Mouse (Mus musculus): ENCODE results near the gene Cntn1. TPM values are rescaled to one million over a fixed set of nuclear protein-coding genes. Genes with fewer than 3 reads are reported as not detected.

Cntn1 gene
- polyA plus RNA-seq, 1 experiment from 2014 or later: 5.6 TPM

GRCm38 (mm10) chr15:92160855-92161162 is 109.8 kb downstream of the Cntn1 start:
- Histone ChIP-seq H3K9me3 (ENCODE audit: control insufficient read depth, low read length) (no peaks in the 10 kb centered on the region), H3K4me1 (ENCODE audit: control insufficient read depth, insufficient read depth, low read length) (no peaks in the 10 kb centered on the region), H3K27ac (replicated peaks; ENCODE audit: low read depth, low read length) (no peak overlapping the region), H3K9ac (ENCODE audit: low read depth, low read length) (no peak overlapping the region), H3K36me3 (ENCODE audit: control insufficient read depth, insufficient read depth, low read length) (no peaks in the 10 kb centered on the region), H3K4me3 (ENCODE audit: low read depth, low read length) (no peak overlapping the region), H3K4me2 (ENCODE audit: low read depth, low read length) (no peak overlapping the region; the same call in 1 of the 2 replicates), H3K27me3 (replicated peaks; ENCODE audit: control insufficient read depth, insufficient read depth, low read length) (no peaks in the 10 kb centered on the region; the same call in 1 of the 2 replicates)
- DNase-seq (ENCODE audit: low spot score): no peak
- no peak for ATAC-seq (ENCODE audit: low read depth)
- WGBS: 60% methylated on average over 10 of the region's 10 CpGs

GRCm38 (mm10) chr15:92161163-92162025 is 110.4 kb downstream of the Cntn1 start:
- Histone ChIP-seq H3K4me1 (ENCODE audit: control insufficient read depth, insufficient read depth, low read length) (no peaks in the 10 kb centered on the region), H3K36me3 (ENCODE audit: control insufficient read depth, insufficient read depth, low read length) (no peaks in the 10 kb centered on the region), H3K4me3 (ENCODE audit: low read depth, low read length) (peak overlapping the region; percentile 6; the same call in 1 of the 2 replicates), H3K27ac (replicated peaks; ENCODE audit: low read depth, low read length) (no peak overlapping the region), H3K9me3 (ENCODE audit: control insufficient read depth, low read length) (no peaks in the 10 kb centered on the region), H3K9ac (ENCODE audit: low read depth, low read length) (no peak overlapping the region), H3K27me3 (replicated peaks; ENCODE audit: control insufficient read depth, insufficient read depth, low read length) (no peaks in the 10 kb centered on the region; the same call in 1 of the 2 replicates), H3K4me2 (ENCODE audit: low read depth, low read length) (peak overlapping the region; percentile 31; the same call in 1 of the 2 replicates)
- no peak for DNase-seq (ENCODE audit: low spot score)
- 40% methylated on average over 20 of the region's 20 CpGs for WGBS
- no peak; the same call in 1 of the 2 replicates for ATAC-seq (ENCODE audit: low read depth)

GRCm38 (mm10) chr15:92162835-92163234 is 111.9 kb downstream of the Cntn1 start:
- no peaks in the 10 kb centered on the region for H3K9me3 ChIP-seq (ENCODE audit: control insufficient read depth, low read length)
- no peaks in the 10 kb centered on the region for H3K4me1 ChIP-seq (ENCODE audit: control insufficient read depth, insufficient read depth, low read length)
- WGBS: 67% methylated on average over 4 of the region's 4 CpGs
- no peak for ATAC-seq (ENCODE audit: low read depth)
- no peaks in the 10 kb centered on the region; the same call in 1 of the 2 replicates for H3K27me3 ChIP-seq (replicated peaks; ENCODE audit: control insufficient read depth, insufficient read depth, low read length)
- no peak overlapping the region for H3K9ac ChIP-seq (ENCODE audit: low read depth, low read length)
- H3K4me2 ChIP-seq (ENCODE audit: low read depth, low read length): no peak overlapping the region
- H3K27ac ChIP-seq (replicated peaks; ENCODE audit: low read depth, low read length): no peak overlapping the region
- DNase-seq (ENCODE audit: low spot score): no peak
- H3K4me3 ChIP-seq (ENCODE audit: low read depth, low read length): no peak overlapping the region
- H3K36me3 ChIP-seq (ENCODE audit: control insufficient read depth, insufficient read depth, low read length): no peaks in the 10 kb centered on the region

- ATAC-seq (ENCODE audit: low read depth) (no peak), DNase-seq (ENCODE audit: low spot score) (no peak)
- Histone ChIP-seq H3K4me3 (ENCODE audit: low read depth, low read length) (no peak overlapping the region), H3K9me3 (ENCODE audit: control insufficient read depth, low read length) (no peaks in the 10 kb centered on the region), H3K27me3 (replicated peaks; ENCODE audit: control insufficient read depth, insufficient read depth, low read length) (no peaks in the 10 kb centered on the region; the same call in 1 of the 2 replicates), H3K4me2 (ENCODE audit: low read depth, low read length) (no peak overlapping the region), H3K4me1 (ENCODE audit: control insufficient read depth, insufficient read depth, low read length) (no peaks in the 10 kb centered on the region), H3K36me3 (ENCODE audit: control insufficient read depth, insufficient read depth, low read length) (no peaks in the 10 kb centered on the region), H3K27ac (replicated peaks; ENCODE audit: low read depth, low read length) (no peak overlapping the region), H3K9ac (ENCODE audit: low read depth, low read length) (no peak overlapping the region)
- WGBS: 75% methylated on average over 3 of the region's 3 CpGs
These were observed 113.2 kb downstream of the Cntn1 start for GRCm38 (mm10) chr15:92164127-92164526.

GRCm38 (mm10) chr15:92166266-92166665 is 115.3 kb downstream of the Cntn1 start:
- H3K4me1 ChIP-seq (ENCODE audit: control insufficient read depth, insufficient read depth, low read length): no peaks in the 10 kb centered on the region
- H3K4me3 ChIP-seq (ENCODE audit: low read depth, low read length): no peak overlapping the region
- no peaks in the 10 kb centered on the region for H3K36me3 ChIP-seq (ENCODE audit: control insufficient read depth, insufficient read depth, low read length)
- DNase-seq (ENCODE audit: low spot score) (no peak), ATAC-seq (ENCODE audit: low read depth) (no peak)
- no peak overlapping the region for H3K27ac ChIP-seq (replicated peaks; ENCODE audit: low read depth, low read length)
- H3K4me2 ChIP-seq (ENCODE audit: low read depth, low read length): no peak overlapping the region
- no peaks in the 10 kb centered on the region for H3K9me3 ChIP-seq (ENCODE audit: control insufficient read depth, low read length)
- no peak overlapping the region for H3K9ac ChIP-seq (ENCODE audit: low read depth, low read length)
- 88% methylated on average over 5 of the region's 5 CpGs for WGBS
- no peaks in the 10 kb centered on the region for H3K27me3 ChIP-seq (replicated peaks; ENCODE audit: control insufficient read depth, insufficient read depth, low read length)

GRCm38 (mm10) chr15:92175739-92176138 is 124.8 kb downstream of the Cntn1 start:
- no peak overlapping the region for H3K27ac ChIP-seq (replicated peaks; ENCODE audit: low read depth, low read length)
- no peak overlapping the region for H3K4me2 ChIP-seq (ENCODE audit: low read depth, low read length)
- DNase-seq (ENCODE audit: low spot score) (no peak), ATAC-seq (ENCODE audit: low read depth) (no peak)
- no peaks in the 10 kb centered on the region for H3K36me3 ChIP-seq (ENCODE audit: control insufficient read depth, insufficient read depth, low read length)
- no peaks in the 10 kb centered on the region for H3K27me3 ChIP-seq (replicated peaks; ENCODE audit: control insufficient read depth, insufficient read depth, low read length)
- WGBS: 79% methylated on average over 2 of the region's 2 CpGs
- no peak overlapping the region for H3K4me3 ChIP-seq (ENCODE audit: low read depth, low read length)
- no peak overlapping the region for H3K9ac ChIP-seq (ENCODE audit: low read depth, low read length)
- no peaks in the 10 kb centered on the region for H3K4me1 ChIP-seq (ENCODE audit: control insufficient read depth, insufficient read depth, low read length)
- no peaks in the 10 kb centered on the region for H3K9me3 ChIP-seq (ENCODE audit: control insufficient read depth, low read length)

- Histone ChIP-seq H3K9me3 (ENCODE audit: control insufficient read depth, low read length) (no peaks in the 10 kb centered on the region), H3K27ac (replicated peaks; ENCODE audit: low read depth, low read length) (no peak overlapping the region), H3K36me3 (ENCODE audit: control insufficient read depth, insufficient read depth, low read length) (no peaks in the 10 kb centered on the region), H3K4me1 (ENCODE audit: control insufficient read depth, insufficient read depth, low read length) (no peaks in the 10 kb centered on the region), H3K4me2 (ENCODE audit: low read depth, low read length) (no peak overlapping the region), H3K4me3 (ENCODE audit: low read depth, low read length) (no peak overlapping the region), H3K27me3 (replicated peaks; ENCODE audit: control insufficient read depth, insufficient read depth, low read length) (no peaks in the 10 kb centered on the region), H3K9ac (ENCODE audit: low read depth, low read length) (no peak overlapping the region)
- ATAC-seq (ENCODE audit: low read depth): no peak
- DNase-seq (ENCODE audit: low spot score): no peak
- 70% methylated on average over 9 of the region's 9 CpGs for WGBS
These were observed 126.4 kb downstream of the Cntn1 start for GRCm38 (mm10) chr15:92177413-92177812.

- Histone ChIP-seq H3K4me3 (ENCODE audit: low read depth, low read length) (no peak overlapping the region), H3K9ac (ENCODE audit: low read depth, low read length) (no peak overlapping the region), H3K27me3 (replicated peaks; ENCODE audit: control insufficient read depth, insufficient read depth, low read length) (no peaks in the 10 kb centered on the region), H3K36me3 (ENCODE audit: control insufficient read depth, insufficient read depth, low read length) (no peaks in the 10 kb centered on the region), H3K9me3 (ENCODE audit: control insufficient read depth, low read length) (no peaks in the 10 kb centered on the region), H3K27ac (replicated peaks; ENCODE audit: low read depth, low read length) (no peak overlapping the region), H3K4me2 (ENCODE audit: low read depth, low read length) (no peak overlapping the region), H3K4me1 (ENCODE audit: control insufficient read depth, insufficient read depth, low read length) (no peaks in the 10 kb centered on the region)
- ATAC-seq (ENCODE audit: low read depth) (no peak), DNase-seq (ENCODE audit: low spot score) (no peak)
- 87% methylated on average over 2 of the region's 2 CpGs for WGBS
These were observed 134.5 kb downstream of the Cntn1 start for GRCm38 (mm10) chr15:92185484-92185883.

- Histone ChIP-seq H3K27ac (replicated peaks; ENCODE audit: low read depth, low read length) (no peak overlapping the region), H3K4me2 (ENCODE audit: low read depth, low read length) (no peak overlapping the region), H3K4me1 (ENCODE audit: control insufficient read depth, insufficient read depth, low read length) (no peaks in the 10 kb centered on the region), H3K4me3 (ENCODE audit: low read depth, low read length) (no peak overlapping the region), H3K9me3 (ENCODE audit: control insufficient read depth, low read length) (peaks cover 9% of the 10 kb centered on the region; the same call in 1 of the 2 replicates), H3K9ac (ENCODE audit: low read depth, low read length) (no peak overlapping the region), H3K27me3 (replicated peaks; ENCODE audit: control insufficient read depth, insufficient read depth, low read length) (no peaks in the 10 kb centered on the region), H3K36me3 (ENCODE audit: control insufficient read depth, insufficient read depth, low read length) (no peaks in the 10 kb centered on the region)
- 72% methylated on average over 2 of the region's 2 CpGs for WGBS
- ATAC-seq (ENCODE audit: low read depth) (no peak), DNase-seq (ENCODE audit: low spot score) (peak; percentile 7)
These were observed 139.0 kb downstream of the Cntn1 start for GRCm38 (mm10) chr15:92190000-92190399.

All from embryonic facial prominence, embryonic 14.5 days (tissue).